Mouse (Mus musculus) myocyte (in vitro differentiated cells): ENCODE data around the gene Kcnk13. TPM values are rescaled to one million over a fixed set of nuclear protein-coding genes. Genes with fewer than 3 reads are reported as not detected.

Experiments
- H3K27me3 ChIP-seq: one replicate; pipeline ENCODE4 v1.6.1; 2011; ENCODE audit not compliant: control insufficient read depth, insufficient read depth, insufficient read length
- H3K36me3 ChIP-seq: one replicate; pipeline ENCODE4 v1.6.1; 2011; ENCODE audit not compliant: control insufficient read depth, insufficient read depth
- H3K4me2 ChIP-seq: one replicate; pipeline ENCODE4 v1.6.1; 2011; ENCODE audit warnings: low read depth, control low read depth
- H3K4me3 ChIP-seq: one replicate; pipeline ENCODE4 v1.5.1; 2011; ENCODE audit warnings: mild to moderate bottlenecking, control low read depth, moderate library complexity
- H3K79me2 ChIP-seq: one replicate; pipeline ENCODE4 v1.6.1; 2011; ENCODE audit not compliant: control insufficient read depth, insufficient read depth
- H3ac ChIP-seq: one replicate; pipeline ENCODE4 v1.6.1; 2011; ENCODE audit not compliant: control insufficient read depth, insufficient read length
- CEBPB ChIP-seq: IDR thresholded peaks from 2 replicates; pipeline ENCODE4 v1.6.1; 2011; ENCODE audit warnings: mild to moderate bottlenecking, moderate library complexity; ENCODE audit not compliant: poor library complexity, insufficient read depth, severe bottlenecking
- E2F4 ChIP-seq: IDR thresholded peaks from one replicate; pipeline ENCODE4 v1.6.1; 2011; ENCODE audit warnings: mild to moderate bottlenecking, control low read depth, moderate library complexity; ENCODE audit not compliant: insufficient read depth
- MAX ChIP-seq: IDR thresholded peaks from one replicate; pipeline ENCODE4 v1.6.1; 2011; ENCODE audit warnings: low read depth, mild to moderate bottlenecking, control low read depth
- MYOD1 ChIP-seq, 3 experiments: IDR thresholded peaks; one replicate each; pipeline ENCODE4 v1.6.1; 2011; ENCODE audit warnings: control low read depth in 2 of 3, low read depth in 2 of 3, mild to moderate bottlenecking in 2 of 3, moderate library complexity in 1 of 3; ENCODE audit not compliant: insufficient read length in 2 of 3, control insufficient read depth in 1 of 3
- MYOG ChIP-seq, 3 experiments: IDR thresholded peaks; one replicate each; pipeline ENCODE4 v1.6.1; 2011; ENCODE audit warnings: control low read depth in 2 of 3, low read depth in 2 of 3, mild to moderate bottlenecking in 2 of 3; ENCODE audit not compliant: insufficient read length in 2 of 3, control insufficient read depth in 1 of 3, insufficient read depth in 1 of 3
- POLR2A ChIP-seq: IDR thresholded peaks from one replicate; pipeline ENCODE4 v1.6.1; 2011; ENCODE audit warnings: low read depth, mild to moderate bottlenecking, control low read depth, moderate library complexity; ENCODE audit not compliant: insufficient read length
- POLR2AphosphoS2 ChIP-seq: IDR thresholded peaks from one replicate; pipeline ENCODE4 v1.6.1; 2011; ENCODE audit warnings: low read depth, control low read depth; ENCODE audit not compliant: insufficient read length
- REST ChIP-seq: IDR thresholded peaks from one replicate; pipeline ENCODE4 v1.6.1; 2011; ENCODE audit warnings: mild to moderate bottlenecking, control low read depth, moderate library complexity; ENCODE audit not compliant: insufficient read depth, insufficient read length
- SRF ChIP-seq: IDR thresholded peaks from one replicate; pipeline ENCODE4 v1.6.1; 2011; ENCODE audit warnings: low read depth; ENCODE audit not compliant: control insufficient read depth, insufficient read length
- TCF12 ChIP-seq: IDR thresholded peaks from one replicate; pipeline ENCODE4 v1.6.1; 2011; ENCODE audit warnings: mild to moderate bottlenecking, control low read depth; ENCODE audit not compliant: poor library complexity, insufficient read depth, severe bottlenecking
- TCF3 ChIP-seq: IDR thresholded peaks from one replicate; pipeline ENCODE4 v1.6.1; 2011; ENCODE audit warnings: low read depth, control low read depth; ENCODE audit not compliant: insufficient read length
- USF1 ChIP-seq: IDR thresholded peaks from one replicate; pipeline ENCODE4 v1.6.1; 2011; ENCODE audit warnings: low read depth, mild to moderate bottlenecking, control low read depth, moderate library complexity
- polyA plus RNA-seq: library from polyadenylated mRNA; unstranded; fragments of >200 nt; fragmentation: generic; extraction: Trizol; gene quantifications from one replicate; pipeline ENCODE4 v1.2.1, GENCODE M21; 2012; ENCODE audit warnings: missing spikeins

Kcnk13 gene
- polyA plus RNA-seq, 1 experiment, result 1.8 TPM

GRCm38 (mm10) chr12:100023821-100024365 is 59.6 kb downstream of the Kcnk13 start:
- Histone ChIP-seq H3K4me2 (no peak overlapping the region), H3K4me3 (no peak overlapping the region), H3K36me3 (no peaks in the 10 kb centered on the region), H3K79me2 (no peaks in the 10 kb centered on the region), H3ac (no peak overlapping the region), H3K27me3 (peaks cover 31% of the 10 kb centered on the region)
- no peak for TF ChIP-seq E2F4
- TF ChIP-seq SRF, result no peak
- no peak for TF ChIP-seq REST
- no peak for TF ChIP-seq MYOD1 (IDR thresholded peaks at IDR 0.05; ENCODE audit: control insufficient read depth in 1 of 3, insufficient read length in 2 of 3, low read depth in 2 of 3)

GRCm38 (mm10) chr12:100025675-100026074 is 61.4 kb downstream of the Kcnk13 start:
- Histone ChIP-seq H3K4me2 (no peak overlapping the region), H3ac (no peak overlapping the region), H3K36me3 (no peaks in the 10 kb centered on the region), H3K4me3 (no peak overlapping the region), H3K27me3 (peaks cover 24% of the 10 kb centered on the region), H3K79me2 (no peaks in the 10 kb centered on the region)
- TF ChIP-seq SRF (no peak), TCF3 (no peak), E2F4 (no peak), CEBPB (no peak)

GRCm38 (mm10) chr12:100026715-100027245 is 62.5 kb downstream of the Kcnk13 start:
- no peak for TF ChIP-seq TCF3
- TF ChIP-seq TCF12, result no peak
- TF ChIP-seq USF1, result no peak
- TF ChIP-seq MYOG (IDR thresholded peaks at IDR 0.05; ENCODE audit: control insufficient read depth in 1 of 3, insufficient read depth in 1 of 3, insufficient read length in 2 of 3, low read depth in 2 of 3), result no peak
- TF ChIP-seq SRF, result no peak
- TF ChIP-seq CEBPB, result no peak
- no peak for TF ChIP-seq REST
- no peak for TF ChIP-seq MYOD1 (IDR thresholded peaks at IDR 0.05; ENCODE audit: control insufficient read depth in 1 of 3, insufficient read length in 2 of 3, low read depth in 2 of 3)
- no peak for TF ChIP-seq MAX
- no peak for TF ChIP-seq POLR2A
- no peak for TF ChIP-seq POLR2AphosphoS2
- TF ChIP-seq E2F4, result no peak
- Histone ChIP-seq H3K4me2 (no peak overlapping the region), H3K4me3 (no peak overlapping the region), H3K36me3 (no peaks in the 10 kb centered on the region), H3K27me3 (peaks cover 24% of the 10 kb centered on the region), H3ac (no peak overlapping the region), H3K79me2 (no peaks in the 10 kb centered on the region)

- no peaks in the 10 kb centered on the region for H3K36me3 ChIP-seq
- no peaks in the 10 kb centered on the region for H3K79me2 ChIP-seq
- TF ChIP-seq MYOD1 (IDR thresholded peaks at IDR 0.05; ENCODE audit: control insufficient read depth in 1 of 3, insufficient read length in 2 of 3, low read depth in 2 of 3), result no peak
- no peak for TF ChIP-seq TCF3
- no peak for TF ChIP-seq E2F4
- no peak for TF ChIP-seq MYOG (IDR thresholded peaks at IDR 0.05; ENCODE audit: control insufficient read depth in 1 of 3, insufficient read depth in 1 of 3, insufficient read length in 2 of 3, low read depth in 2 of 3)
- TF ChIP-seq CEBPB, result no peak
- TF ChIP-seq TCF12, result no peak
- no peak for TF ChIP-seq POLR2AphosphoS2
- no peak for TF ChIP-seq SRF
- TF ChIP-seq MAX, result no peak
- no peak for TF ChIP-seq USF1
- no peak for TF ChIP-seq REST
- TF ChIP-seq POLR2A, result no peak
Measured at GRCm38 (mm10) chr12:100027281-100027680, 63.0 kb downstream of the Kcnk13 start.

GRCm38 (mm10) chr12:100031681-100032080 is 67.4 kb downstream of the Kcnk13 start:
- no peak overlapping the region for H3ac ChIP-seq
- no peaks in the 10 kb centered on the region for H3K27me3 ChIP-seq
- H3K4me3 ChIP-seq, result no peak overlapping the region
- no peak for TF ChIP-seq TCF3
- TF ChIP-seq POLR2A, result no peak
- H3K4me2 ChIP-seq, result no peak overlapping the region
- H3K79me2 ChIP-seq, result no peaks in the 10 kb centered on the region
- no peaks in the 10 kb centered on the region for H3K36me3 ChIP-seq

More at GRCm38 (mm10) chr12:100027281-100027680, 63.0 kb downstream of the Kcnk13 start:
- Histone ChIP-seq H3K4me3 (no peak overlapping the region), H3ac (no peak overlapping the region), H3K27me3 (peaks cover 20% of the 10 kb centered on the region), H3K4me2 (no peak overlapping the region)
